Mouse (Mus musculus): ENCODE measurements at regions not wholly inside any gene's neighbourhood (a gene's known extent, or its start where the extent isn't known, plus 50 kb on each side); places are given as distances from the start of the nearest gene placed in this dataset.

DNA sequence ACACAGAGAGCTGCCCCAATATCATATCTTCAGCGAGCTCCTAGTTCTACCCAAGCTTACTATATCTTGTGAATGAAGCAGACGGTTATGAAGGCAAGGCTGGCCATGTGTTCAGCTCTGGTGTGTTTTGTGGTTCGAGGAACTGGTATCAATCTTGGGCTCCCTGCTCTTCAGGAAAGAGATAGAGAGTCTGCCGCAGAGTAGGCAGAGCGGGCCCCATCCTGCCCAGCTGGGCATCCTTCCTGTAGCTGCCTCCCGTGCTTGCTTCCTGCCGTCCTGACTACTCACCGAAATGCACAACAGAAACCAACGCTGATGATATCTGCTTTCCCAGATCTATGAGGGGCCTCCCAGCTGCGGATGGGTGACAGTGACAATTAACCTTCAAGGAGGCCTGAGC is 60.3 kb downstream of the Snrpe start:
- no peaks in the 10 kb centered on the region for H3K4me1 ChIP-seq (ENCODE audit: control insufficient read depth, insufficient read depth, low read length)
- no peak for TF ChIP-seq POLR2A (IDR thresholded peaks at IDR 0.05; ENCODE audit: low read depth, low read length)
- H3K4me3 ChIP-seq (ENCODE audit: insufficient read depth, low read length) = no peak overlapping the region
- H3K27ac ChIP-seq (ENCODE audit: insufficient read depth, low read length) = no peak overlapping the region

DNA sequence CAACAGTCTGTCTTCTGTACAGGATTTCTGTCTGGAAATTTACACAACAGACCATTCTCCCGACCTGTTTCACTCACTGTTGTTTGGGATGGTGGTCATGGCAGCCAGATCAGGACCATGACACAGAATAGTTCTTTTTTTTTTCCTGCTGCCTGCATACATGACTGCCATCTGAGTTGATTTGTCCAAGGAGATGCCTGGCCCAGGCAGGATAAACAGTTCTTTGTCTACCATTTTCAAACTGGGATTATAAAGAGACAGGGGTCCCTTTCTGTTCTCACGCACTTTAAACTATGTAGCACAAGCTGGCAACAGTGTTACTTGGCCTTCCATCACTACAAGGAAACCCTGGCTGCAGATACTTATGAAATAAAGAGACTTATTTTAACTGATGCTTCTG is 61.1 kb downstream of the Snrpe start:
- no peak overlapping the region for H3K4me3 ChIP-seq (ENCODE audit: insufficient read depth, low read length)
- no peaks in the 10 kb centered on the region for H3K4me1 ChIP-seq (ENCODE audit: control insufficient read depth, insufficient read depth, low read length)
- H3K27ac ChIP-seq (ENCODE audit: insufficient read depth, low read length) = no peak overlapping the region
- no peak for TF ChIP-seq CTCF (IDR thresholded peaks at IDR 0.05; ENCODE audit: borderline replicate concordance, insufficient read depth, low read length)

DNA sequence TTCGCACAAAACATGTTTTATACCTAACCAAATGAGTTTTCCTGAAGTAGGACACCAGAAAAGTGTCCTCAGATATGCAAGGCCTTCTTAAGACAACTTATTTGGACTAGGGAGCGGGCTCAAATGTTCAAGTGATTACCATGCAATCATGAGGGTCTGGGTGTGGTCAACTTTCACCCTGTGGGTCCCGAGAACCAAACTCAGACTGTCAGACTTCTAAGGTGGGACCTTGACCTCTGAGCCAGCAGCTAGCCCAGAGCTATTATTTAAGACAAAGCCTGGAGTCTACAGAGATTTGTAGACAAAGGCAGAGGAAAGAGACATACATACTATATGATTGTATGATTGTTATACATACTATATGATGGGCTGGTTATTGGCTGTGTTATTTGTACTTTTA is 62.5 kb downstream of the Snrpe start:
- Histone ChIP-seq H3K27ac (ENCODE audit: insufficient read depth, low read length) (no peak overlapping the region), H3K4me1 (ENCODE audit: control insufficient read depth, insufficient read depth, low read length) (no peaks in the 10 kb centered on the region), H3K4me3 (ENCODE audit: insufficient read depth, low read length) (no peak overlapping the region)
- no peak for TF ChIP-seq POLR2A (IDR thresholded peaks at IDR 0.05; ENCODE audit: low read depth, low read length)
- no peak for TF ChIP-seq CTCF (IDR thresholded peaks at IDR 0.05; ENCODE audit: borderline replicate concordance, insufficient read depth, low read length)

DNA sequence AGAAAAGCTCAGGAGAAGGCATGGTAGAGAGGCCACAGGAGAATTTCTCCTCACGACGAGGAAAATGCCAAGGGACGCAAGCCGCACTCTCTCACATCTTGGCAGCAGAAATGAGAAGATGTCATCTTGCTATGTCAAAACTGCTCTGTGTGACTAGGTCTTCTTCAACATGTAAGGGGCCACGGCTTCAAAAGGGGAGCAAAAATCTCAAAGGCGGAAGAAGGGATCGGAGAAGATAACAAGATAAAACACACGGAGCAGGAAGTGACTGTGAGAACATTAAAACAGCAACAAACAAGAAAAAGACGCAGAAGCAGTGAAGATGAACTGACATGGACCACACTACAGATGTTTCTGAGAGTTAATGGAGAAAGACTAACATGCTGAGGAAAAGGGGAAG is 65.1 kb downstream of the Snrpe start:
- no peak for TF ChIP-seq CTCF (IDR thresholded peaks at IDR 0.05; ENCODE audit: borderline replicate concordance, insufficient read depth, low read length)
- TF ChIP-seq POLR2A (IDR thresholded peaks at IDR 0.05; ENCODE audit: low read depth, low read length) = no peak
- Histone ChIP-seq H3K4me3 (ENCODE audit: insufficient read depth, low read length) (no peak overlapping the region), H3K4me1 (ENCODE audit: control insufficient read depth, insufficient read depth, low read length) (no peaks in the 10 kb centered on the region), H3K27ac (ENCODE audit: insufficient read depth, low read length) (no peak overlapping the region)

DNA sequence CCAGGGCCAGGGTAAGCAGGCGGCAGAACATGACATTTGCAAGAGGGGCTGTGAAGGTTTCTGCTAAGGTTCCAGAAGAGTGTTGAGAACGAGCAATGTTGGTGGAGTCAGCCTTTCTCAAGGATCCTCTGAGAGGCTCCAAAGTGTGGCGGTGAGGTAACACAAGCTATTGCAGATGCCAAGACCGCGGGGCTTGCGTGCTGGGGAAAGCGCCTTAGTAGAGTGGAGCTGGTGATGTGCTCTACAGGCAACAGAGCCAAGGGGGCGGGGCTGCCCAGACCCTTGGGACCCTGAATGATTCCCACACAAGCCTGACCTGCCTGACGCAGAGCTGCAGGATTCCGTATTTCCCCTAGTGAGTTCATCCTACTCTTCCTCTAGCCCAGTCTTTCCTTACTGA is 66.3 kb downstream of the Snrpe start:
- Histone ChIP-seq H3K4me1 (ENCODE audit: control insufficient read depth, insufficient read depth, low read length) (no peaks in the 10 kb centered on the region), H3K4me3 (ENCODE audit: insufficient read depth, low read length) (no peak overlapping the region), H3K27ac (ENCODE audit: insufficient read depth, low read length) (no peak overlapping the region)
- TF ChIP-seq POLR2A (IDR thresholded peaks at IDR 0.05; ENCODE audit: low read depth, low read length) (no peak), CTCF (IDR thresholded peaks at IDR 0.05; ENCODE audit: borderline replicate concordance, insufficient read depth, low read length) (no peak)

DNA sequence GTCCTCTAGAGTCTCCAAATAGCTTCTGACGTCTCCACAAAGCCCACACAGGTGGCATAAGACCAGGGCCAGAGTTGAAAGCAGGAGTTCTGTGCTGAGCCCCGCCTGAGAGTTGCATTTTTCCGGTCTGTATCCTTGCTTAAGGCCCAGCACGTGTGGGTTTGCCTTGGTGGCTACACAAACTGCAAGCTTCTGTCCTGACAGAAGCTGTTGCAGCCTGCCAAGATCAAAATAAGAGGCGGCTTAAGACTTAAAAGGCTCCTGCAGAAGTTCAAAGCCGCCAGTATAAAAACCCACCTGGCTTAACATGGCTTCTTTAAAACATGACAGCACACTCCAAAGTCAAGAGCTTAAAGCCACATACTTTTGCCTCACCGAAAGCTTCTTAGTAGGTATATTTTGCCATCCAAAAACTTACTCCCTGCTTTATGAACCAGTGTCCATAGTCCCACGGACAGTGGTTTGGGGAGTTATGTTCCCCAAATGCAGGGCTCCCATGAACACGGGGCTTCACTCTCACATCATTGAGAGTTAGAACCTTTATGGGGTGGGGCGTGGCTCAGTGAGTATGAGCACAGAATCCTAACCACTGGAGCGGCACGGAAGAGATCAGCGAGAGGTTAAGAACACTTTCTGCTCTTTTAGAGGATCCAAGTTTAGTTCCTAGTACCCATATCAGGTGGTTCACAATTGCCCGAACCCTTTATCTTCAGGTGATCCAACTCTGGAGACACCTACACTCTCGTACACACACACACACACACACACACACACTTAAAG is 67.9 kb downstream of the Snrpe start:
- Histone ChIP-seq H3K4me1 (ENCODE audit: control insufficient read depth, insufficient read depth, low read length) (no peaks in the 10 kb centered on the region), H3K27ac (ENCODE audit: insufficient read depth, low read length) (no peak overlapping the region), H3K4me3 (ENCODE audit: insufficient read depth, low read length) (no peak overlapping the region)
- TF ChIP-seq POLR2A (IDR thresholded peaks at IDR 0.05; ENCODE audit: low read depth, low read length) (no peak), CTCF (IDR thresholded peaks at IDR 0.05; ENCODE audit: borderline replicate concordance, insufficient read depth, low read length) (no peak)

DNA sequence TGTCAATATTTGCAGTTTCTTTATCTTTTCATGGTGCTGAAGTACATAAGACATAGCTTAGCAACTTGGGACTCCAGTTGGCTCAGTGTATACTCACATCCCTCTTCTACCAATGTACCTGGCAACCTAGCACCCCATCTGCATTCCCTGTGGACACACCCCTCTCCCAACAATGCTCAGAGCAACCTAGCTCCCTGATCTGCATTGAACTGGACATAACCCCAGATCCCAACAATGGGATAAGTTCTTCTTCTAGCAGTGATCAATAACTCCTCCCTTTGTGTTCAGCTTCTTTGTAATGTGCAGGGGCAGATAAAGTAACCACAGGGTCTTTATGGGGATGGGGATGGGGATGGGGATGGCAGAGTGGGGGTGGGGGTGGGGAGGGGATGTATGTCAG is 79.4 kb downstream of the Snrpe start:
- H3K27ac ChIP-seq (ENCODE audit: insufficient read depth, low read length) = no peak overlapping the region
- H3K4me1 ChIP-seq (ENCODE audit: control insufficient read depth, insufficient read depth, low read length) = no peaks in the 10 kb centered on the region
- TF ChIP-seq POLR2A (IDR thresholded peaks at IDR 0.05; ENCODE audit: low read depth, low read length) (no peak), CTCF (IDR thresholded peaks at IDR 0.05; ENCODE audit: borderline replicate concordance, insufficient read depth, low read length) (no peak)
- H3K4me3 ChIP-seq (ENCODE audit: insufficient read depth, low read length) = no peak overlapping the region

DNA sequence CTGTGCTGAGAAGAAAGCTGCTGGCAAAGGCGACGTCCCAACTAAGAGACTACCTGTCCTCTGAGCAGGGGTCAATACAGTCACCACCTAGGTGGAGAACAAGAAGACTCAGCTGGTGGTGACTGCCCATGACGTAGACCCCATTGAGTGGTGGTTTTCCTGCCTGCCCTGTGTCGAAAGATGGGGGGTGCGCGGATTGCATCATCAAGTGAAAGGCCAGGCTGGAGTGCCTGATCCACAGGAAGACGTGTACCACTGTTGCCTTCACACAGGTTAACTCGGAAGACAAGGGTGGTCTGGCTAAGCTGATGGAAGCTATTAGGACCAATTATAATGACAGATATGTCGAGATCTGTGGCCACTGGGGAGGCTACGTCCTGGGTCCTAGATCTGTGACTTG is 80.3 kb downstream of the Snrpe start:
- no peak for TF ChIP-seq POLR2A (IDR thresholded peaks at IDR 0.05; ENCODE audit: low read depth, low read length)
- no peak for TF ChIP-seq CTCF (IDR thresholded peaks at IDR 0.05; ENCODE audit: borderline replicate concordance, insufficient read depth, low read length)
- no peaks in the 10 kb centered on the region for H3K4me1 ChIP-seq (ENCODE audit: control insufficient read depth, insufficient read depth, low read length)

DNA sequence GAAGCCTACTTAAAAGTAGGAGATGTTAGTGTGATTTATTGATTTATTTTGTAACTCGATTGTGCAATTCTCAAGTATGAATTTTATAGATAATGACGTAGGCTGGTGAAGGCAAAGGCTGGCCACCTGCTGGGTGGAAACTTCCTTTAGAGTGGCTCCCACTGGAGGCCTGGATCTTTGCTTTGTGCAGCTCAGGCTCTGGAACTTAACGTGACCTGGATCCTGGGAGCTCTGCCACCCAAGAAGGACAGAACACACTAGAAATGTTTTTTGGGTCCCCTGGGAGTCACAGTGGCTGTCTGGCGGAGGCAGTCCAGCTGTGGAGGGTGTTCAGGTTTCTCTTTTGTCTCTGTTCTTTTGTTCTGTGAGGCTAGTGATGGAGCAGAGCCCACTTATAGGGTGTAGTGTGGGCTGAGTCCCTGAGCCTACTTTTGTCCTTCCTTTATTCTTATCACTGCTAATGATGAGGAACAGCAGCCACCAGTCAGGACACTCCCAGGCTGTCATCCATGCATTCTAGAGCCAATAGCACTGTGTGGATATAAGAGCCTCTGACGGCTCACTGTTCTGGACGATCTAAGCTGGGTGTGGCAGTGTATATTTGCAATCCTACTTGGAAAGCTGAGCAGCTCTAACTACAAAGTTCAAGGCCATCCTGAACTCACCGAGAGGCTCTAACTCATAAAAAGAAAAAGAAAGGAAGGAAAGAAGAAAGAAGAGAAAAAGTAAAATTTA is 82.3 kb downstream of the Snrpe start:
- no peak overlapping the region for H3K27ac ChIP-seq (ENCODE audit: insufficient read depth, low read length)
- no peaks in the 10 kb centered on the region for H3K4me1 ChIP-seq (ENCODE audit: control insufficient read depth, insufficient read depth, low read length)
- no peak overlapping the region for H3K4me3 ChIP-seq (ENCODE audit: insufficient read depth, low read length)
- TF ChIP-seq POLR2A (IDR thresholded peaks at IDR 0.05; ENCODE audit: low read depth, low read length) (no peak), CTCF (IDR thresholded peaks at IDR 0.05; ENCODE audit: borderline replicate concordance, insufficient read depth, low read length) (no peak)

More for the DNA sequence above, 80.3 kb downstream of the Snrpe start:
- Histone ChIP-seq H3K27ac (ENCODE audit: insufficient read depth, low read length) (no peak overlapping the region), H3K4me3 (ENCODE audit: insufficient read depth, low read length) (no peak overlapping the region)

DNA sequence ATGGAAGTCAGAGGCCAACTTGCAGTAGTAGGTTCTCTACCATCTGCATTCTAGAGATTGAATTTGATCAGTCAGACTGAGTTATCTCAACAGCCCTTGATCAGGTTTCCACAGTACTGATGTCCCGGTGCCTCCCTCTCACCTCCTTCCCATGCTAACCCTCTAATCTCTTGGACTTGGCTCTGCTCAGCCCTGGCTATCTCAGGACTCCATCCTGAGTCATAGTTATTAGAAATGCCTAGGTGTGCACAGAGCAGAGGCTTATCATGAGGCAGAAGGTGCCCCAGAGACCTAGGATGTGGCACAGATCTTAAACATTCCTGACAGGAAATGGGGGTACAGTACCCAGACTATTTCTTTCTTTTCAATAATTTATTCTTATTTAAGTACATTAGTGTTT is 87.3 kb downstream of the Snrpe start:
- H3K4me1 ChIP-seq (ENCODE audit: control insufficient read depth, insufficient read depth, low read length) = no peaks in the 10 kb centered on the region
- no peak overlapping the region for H3K27ac ChIP-seq (ENCODE audit: insufficient read depth, low read length)
- H3K4me3 ChIP-seq (ENCODE audit: insufficient read depth, low read length) = no peak overlapping the region
- TF ChIP-seq POLR2A (IDR thresholded peaks at IDR 0.05; ENCODE audit: low read depth, low read length) (no peak), CTCF (IDR thresholded peaks at IDR 0.05; ENCODE audit: borderline replicate concordance, insufficient read depth, low read length) (no peak)

Data from embryonic fibroblast, embryonic 13.5 days (primary cell).